Mouse (Mus musculus): Measurements from ENCODE around the gene Zfp536. TPM values are rescaled to one million over a fixed set of nuclear protein-coding genes. Genes with fewer than 3 reads are reported as not detected.
A peak's percentile ranks its signal among the peaks of the same experiment; 100 is the strongest.
"Not testable (repeated sequence)": the region's sequence is repeated elsewhere in the genome, so short reads cannot be mapped to it uniquely, and the experiment has no call there.

Zfp536 gene
- polyA plus RNA-seq, 1 experiment from 2014 or later, result 3.7 TPM

DNA sequence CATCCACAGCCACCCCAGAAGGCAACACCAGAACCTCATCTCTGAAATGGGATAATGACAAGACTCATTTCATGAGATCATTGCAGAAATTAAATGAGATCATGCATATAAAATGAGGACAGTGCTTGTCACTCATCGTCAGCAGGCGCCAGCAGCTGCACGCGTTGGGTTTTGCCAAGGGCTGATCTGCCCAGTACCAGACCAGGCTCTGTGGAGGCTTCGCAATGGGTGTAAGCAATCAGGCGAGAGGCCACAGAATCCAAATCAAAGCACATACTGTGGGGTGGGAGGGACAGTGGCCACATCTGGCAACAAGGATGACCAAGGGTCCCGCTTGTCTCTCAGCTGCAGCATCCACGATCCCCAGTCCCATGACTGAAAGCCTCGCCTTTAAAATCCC is 69.0 kb downstream of the Zfp536 start:
- no peak for DNase-seq (ENCODE audit: low spot score)
- no peak overlapping the region for H3K4me2 ChIP-seq (ENCODE audit: low read length)
- WGBS, result 93% methylated on average over 9 of the region's 9 CpGs
- ATAC-seq (replicated peaks; ENCODE audit: low FRiP score, low read depth), result no peak
- no peak for TF ChIP-seq CTCF (IDR thresholded peaks at IDR 0.05; ENCODE audit: low read depth)
- no peak overlapping the region for H3K9ac ChIP-seq (ENCODE audit: low read depth, low read length)
- no peak overlapping the region for H3K4me3 ChIP-seq (replicated peaks; ENCODE audit: low read depth, low read length)
- H3K27ac ChIP-seq, result no peak overlapping the region
- no peaks in the 10 kb centered on the region for H3K4me1 ChIP-seq (replicated peaks; ENCODE audit: insufficient read depth, low read length)
- no peaks in the 10 kb centered on the region for H3K9me3 ChIP-seq (replicated peaks; ENCODE audit: low read length)
- H3K27me3 ChIP-seq (ENCODE audit: insufficient read depth, low read length), result no peaks in the 10 kb centered on the region
- no peaks in the 10 kb centered on the region for H3K36me3 ChIP-seq (ENCODE audit: insufficient read depth, low read length)

DNA sequence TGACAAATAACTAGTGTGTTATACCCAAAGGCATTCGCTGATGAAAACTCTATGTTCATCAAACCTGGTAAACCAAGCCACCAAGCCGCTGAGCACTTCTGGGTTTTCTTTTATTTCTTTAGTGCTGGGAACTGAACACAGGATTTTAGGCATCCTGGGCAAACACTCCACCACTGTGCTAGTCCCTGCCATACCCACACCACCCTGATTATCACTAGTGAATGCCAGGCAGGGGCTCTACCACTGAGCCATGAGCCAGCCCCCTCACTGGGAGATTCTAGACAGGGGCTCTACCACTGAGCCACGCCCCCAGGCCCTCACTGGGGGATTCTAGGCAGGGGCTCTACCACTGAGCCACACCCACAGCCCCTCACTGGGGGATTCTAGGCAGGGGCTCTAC is 76.1 kb downstream of the Zfp536 start:
- H3K27me3 ChIP-seq (ENCODE audit: insufficient read depth, low read length); H3K9me3 ChIP-seq (replicated peaks; ENCODE audit: low read length); H3K4me2 ChIP-seq (ENCODE audit: low read length); H3K27ac ChIP-seq; H3K36me3 ChIP-seq (ENCODE audit: insufficient read depth, low read length); ATAC-seq (replicated peaks; ENCODE audit: low FRiP score, low read depth); DNase-seq (ENCODE audit: low spot score); H3K4me3 ChIP-seq (replicated peaks; ENCODE audit: low read depth, low read length); H3K9ac ChIP-seq (ENCODE audit: low read depth, low read length); H3K4me1 ChIP-seq (replicated peaks; ENCODE audit: insufficient read depth, low read length): not testable (repeated sequence)
- WGBS, result 92% methylated on average over 3 of the region's 3 CpGs

DNA sequence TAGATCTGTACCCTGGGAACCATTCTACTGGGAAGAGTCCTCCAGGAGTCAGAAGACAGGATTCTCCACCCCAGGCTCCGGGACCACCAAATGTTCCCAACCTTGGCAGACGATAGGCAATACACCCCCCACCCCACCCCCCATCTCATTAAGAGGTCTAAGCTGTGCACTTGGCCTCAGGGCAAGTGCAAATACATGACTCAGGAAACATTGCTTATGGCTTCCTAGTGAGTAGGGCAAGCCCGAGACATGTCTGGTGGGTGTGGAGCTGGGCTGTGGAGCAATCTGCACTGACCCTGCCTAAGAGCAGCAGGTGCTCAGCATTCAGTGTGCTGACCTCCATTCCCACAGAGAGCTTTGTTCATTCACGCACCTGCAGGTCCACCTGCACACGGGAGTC is 78.4 kb downstream of the Zfp536 start:
- 52% methylated on average over 5 of the region's 5 CpGs for WGBS
- Histone ChIP-seq H3K36me3 (ENCODE audit: insufficient read depth, low read length) (no peaks in the 10 kb centered on the region), H3K27ac (no peak overlapping the region), H3K27me3 (ENCODE audit: insufficient read depth, low read length) (no peaks in the 10 kb centered on the region), H3K4me1 (replicated peaks; ENCODE audit: insufficient read depth, low read length) (no peaks in the 10 kb centered on the region), H3K9ac (ENCODE audit: low read depth, low read length) (no peak overlapping the region), H3K4me3 (replicated peaks; ENCODE audit: low read depth, low read length) (no peak overlapping the region), H3K9me3 (replicated peaks; ENCODE audit: low read length) (no peaks in the 10 kb centered on the region), H3K4me2 (ENCODE audit: low read length) (no peak overlapping the region)
- TF ChIP-seq CTCF (IDR thresholded peaks at IDR 0.05; ENCODE audit: low read depth), result no peak
- DNase-seq (ENCODE audit: low spot score), result no peak
- no peak for ATAC-seq (replicated peaks; ENCODE audit: low FRiP score, low read depth)

DNA sequence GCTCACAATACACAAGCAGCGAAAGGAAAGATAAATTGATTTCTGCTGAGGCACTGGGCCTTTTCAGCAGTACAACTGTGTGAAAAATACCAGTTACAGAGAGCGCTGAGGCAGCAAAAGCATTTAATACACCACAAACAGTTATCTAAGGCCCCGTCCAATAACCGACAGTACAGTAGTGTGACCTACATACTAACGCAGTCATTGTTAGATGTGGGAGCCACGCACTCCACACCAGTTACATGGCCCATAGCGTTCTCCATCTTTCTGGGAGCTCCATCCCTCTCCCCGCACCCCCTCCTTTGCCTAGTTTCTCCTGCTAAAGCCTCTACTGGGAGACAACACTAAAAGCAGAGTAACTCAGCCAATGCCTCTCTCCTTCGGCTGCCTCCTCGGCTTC is 82.8 kb downstream of the Zfp536 start:
- WGBS, result 77% methylated on average over 10 of the region's 10 CpGs
- H3K9ac ChIP-seq (ENCODE audit: low read depth, low read length), result no peak overlapping the region
- H3K27ac ChIP-seq, result no peak overlapping the region
- no peaks in the 10 kb centered on the region for H3K27me3 ChIP-seq (ENCODE audit: insufficient read depth, low read length)
- H3K4me1 ChIP-seq (replicated peaks; ENCODE audit: insufficient read depth, low read length), result 0 out of 2 replicates have a peak, but pooled peaks cover 4% of the 10 kb centered on the region
- no peak overlapping the region for H3K4me2 ChIP-seq (ENCODE audit: low read length)
- DNase-seq (ENCODE audit: low spot score) (no peak), ATAC-seq (replicated peaks; ENCODE audit: low FRiP score, low read depth) (no peak)
- no peak for TF ChIP-seq CTCF (IDR thresholded peaks at IDR 0.05; ENCODE audit: low read depth)
- H3K9me3 ChIP-seq (replicated peaks; ENCODE audit: low read length), result no peaks in the 10 kb centered on the region
- no peak overlapping the region for H3K4me3 ChIP-seq (replicated peaks; ENCODE audit: low read depth, low read length)
- no peaks in the 10 kb centered on the region for H3K36me3 ChIP-seq (ENCODE audit: insufficient read depth, low read length)

DNA sequence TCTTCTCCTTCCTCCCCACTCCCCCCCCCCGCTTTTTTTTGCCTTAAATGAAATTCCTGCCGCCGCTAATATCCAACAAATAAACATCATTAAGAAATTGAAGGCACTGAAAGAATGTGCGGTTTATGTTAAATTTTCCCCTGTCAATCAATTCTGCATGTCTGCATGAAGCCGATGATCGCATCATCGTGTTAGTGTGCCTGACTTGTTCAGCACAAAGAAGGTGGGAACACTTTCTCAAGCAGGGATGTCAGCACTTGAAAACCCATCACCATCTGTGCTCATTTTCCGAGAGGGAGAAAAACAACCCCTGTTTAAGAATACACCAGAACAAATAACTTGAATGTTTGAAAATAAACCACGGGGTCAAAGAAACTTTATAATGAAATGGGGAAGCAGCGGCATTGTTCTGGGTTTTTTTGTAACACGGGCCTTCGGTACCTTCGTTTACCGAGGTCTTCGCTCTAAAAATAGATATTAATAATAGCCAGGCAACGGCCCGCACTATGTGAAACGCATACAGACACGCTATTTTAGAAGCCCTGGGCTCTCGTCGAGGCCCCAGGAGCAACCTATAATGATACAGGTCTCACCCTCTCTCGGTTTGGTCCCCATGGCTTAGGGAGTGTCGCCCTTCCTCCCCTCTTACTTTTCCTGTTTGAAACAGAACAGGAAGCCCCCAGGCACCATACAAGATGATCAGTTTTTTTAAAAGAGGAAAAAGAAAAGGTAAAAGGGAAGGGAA is 83.7 kb downstream of the Zfp536 start:
- ATAC-seq (replicated peaks; ENCODE audit: low FRiP score, low read depth) (no peak), DNase-seq (ENCODE audit: low spot score) (no peak)
- no peak overlapping the region for H3K4me3 ChIP-seq (replicated peaks; ENCODE audit: low read depth, low read length)
- no peak overlapping the region for H3K4me2 ChIP-seq (ENCODE audit: low read length)
- no peaks in the 10 kb centered on the region for H3K9me3 ChIP-seq (replicated peaks; ENCODE audit: low read length)
- H3K4me1 ChIP-seq (replicated peaks; ENCODE audit: insufficient read depth, low read length), result 0 out of 2 replicates have a peak, but pooled peaks cover 4% of the 10 kb centered on the region
- WGBS, result 64% methylated on average over 23 of the region's 23 CpGs
- H3K27ac ChIP-seq, result no peak overlapping the region
- no peak overlapping the region for H3K9ac ChIP-seq (ENCODE audit: low read depth, low read length)
- TF ChIP-seq CTCF (IDR thresholded peaks at IDR 0.05; ENCODE audit: low read depth), result no peak
- no peaks in the 10 kb centered on the region for H3K36me3 ChIP-seq (ENCODE audit: insufficient read depth, low read length)
- no peaks in the 10 kb centered on the region for H3K27me3 ChIP-seq (ENCODE audit: insufficient read depth, low read length)

DNA sequence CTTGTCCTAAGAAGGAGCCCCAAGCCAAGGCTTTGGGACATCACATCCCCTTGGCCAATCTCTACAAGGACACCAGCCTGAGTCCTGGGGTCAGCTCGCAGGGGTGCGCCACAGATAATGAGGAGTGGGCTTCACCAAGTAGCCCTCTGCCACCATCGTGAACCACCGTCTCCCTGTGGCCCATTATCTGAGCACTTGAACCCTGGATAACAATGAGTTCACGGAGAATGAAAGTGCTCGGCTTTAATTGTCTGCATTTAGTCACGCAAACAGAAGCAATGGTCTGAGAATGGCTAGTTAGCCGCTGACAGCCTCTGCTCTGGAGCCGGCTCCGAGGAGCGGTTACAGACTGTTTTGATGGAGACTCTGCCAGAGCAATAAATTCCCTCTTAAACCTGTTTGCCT is 84.3 kb downstream of the Zfp536 start:
- whole genome bisulfite sequencing, result 35% methylated on average over 11 of the region's 11 CpGs
- DNase-seq (ENCODE audit: low spot score) (peak; percentile 46), ATAC-seq (replicated peaks; ENCODE audit: low FRiP score, low read depth) (no peak)

DNA sequence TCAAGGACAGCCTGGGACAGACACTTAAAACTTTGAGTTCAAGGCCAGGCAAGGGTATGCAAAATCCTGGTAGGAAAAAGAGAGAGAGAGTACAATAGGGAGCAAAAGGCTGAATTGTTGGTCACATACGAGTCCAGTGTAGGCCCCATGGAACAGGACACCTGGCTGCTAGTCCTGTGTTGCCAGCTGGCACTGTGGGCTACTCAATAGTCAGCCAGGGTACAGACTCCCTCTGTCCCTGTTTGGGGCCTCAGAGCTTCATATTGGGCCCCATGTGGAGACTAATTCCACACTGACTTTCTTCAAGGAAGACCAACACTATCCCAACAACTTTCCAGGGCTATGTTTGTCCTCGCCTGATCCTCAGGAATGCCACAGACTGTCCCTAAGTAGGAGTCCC is 87.1 kb downstream of the Zfp536 start:
- Histone ChIP-seq H3K27ac (no peak overlapping the region), H3K27me3 (ENCODE audit: insufficient read depth, low read length) (no peaks in the 10 kb centered on the region), H3K4me1 (replicated peaks; ENCODE audit: insufficient read depth, low read length) (0 out of 2 replicates have a peak, but pooled peaks cover 4% of the 10 kb centered on the region), H3K9ac (ENCODE audit: low read depth, low read length) (no peak overlapping the region), H3K4me3 (replicated peaks; ENCODE audit: low read depth, low read length) (no peak overlapping the region), H3K9me3 (replicated peaks; ENCODE audit: low read length) (no peaks in the 10 kb centered on the region), H3K4me2 (ENCODE audit: low read length) (no peak overlapping the region), H3K36me3 (ENCODE audit: insufficient read depth, low read length) (no peaks in the 10 kb centered on the region)
- TF ChIP-seq CTCF (IDR thresholded peaks at IDR 0.05; ENCODE audit: low read depth), result no peak
- DNase-seq (ENCODE audit: low spot score) (no peak), ATAC-seq (replicated peaks; ENCODE audit: low FRiP score, low read depth) (no peak)
- WGBS, result 98% methylated on average over 2 of the region's 2 CpGs

More for the DNA sequence above, 84.3 kb downstream of the Zfp536 start:
- no peak overlapping the region for H3K4me2 ChIP-seq (ENCODE audit: low read length)
- H3K4me3 ChIP-seq (replicated peaks; ENCODE audit: low read depth, low read length), result no peak overlapping the region
- no peaks in the 10 kb centered on the region for H3K36me3 ChIP-seq (ENCODE audit: insufficient read depth, low read length)
- H3K4me1 ChIP-seq (replicated peaks; ENCODE audit: insufficient read depth, low read length), result 0 out of 2 replicates have a peak, but pooled peaks cover 4% of the 10 kb centered on the region
- no peaks in the 10 kb centered on the region for H3K27me3 ChIP-seq (ENCODE audit: insufficient read depth, low read length)
- H3K27ac ChIP-seq, result no peak overlapping the region
- TF ChIP-seq CTCF (IDR thresholded peaks at IDR 0.05; ENCODE audit: low read depth), result no peak
- H3K9ac ChIP-seq (ENCODE audit: low read depth, low read length), result no peak overlapping the region
- H3K9me3 ChIP-seq (replicated peaks; ENCODE audit: low read length), result no peaks in the 10 kb centered on the region

All from kidney, postnatal 0 days (tissue).